Mouse (Mus musculus) limb, embryonic 14.5 days (tissue): ENCODE data around the gene Abhd2. TPM values are rescaled to one million over a fixed set of nuclear protein-coding genes. Genes with fewer than 3 reads are reported as not detected.
"Not testable (repeated sequence)": the region's sequence is repeated elsewhere in the genome, so short reads cannot be mapped to it uniquely, and the experiment has no call there.

ENCODE experiments used
- ATAC-seq: fragments of 200-750 bp; cut with Nextera tagmentation; 2 replicates; pipeline ENCODE4 v1.8.0; 2017; ENCODE audit warnings: low read depth, moderate number of reproducible peaks, moderate TSS enrichment; ENCODE audit not compliant: low FRiP score
- DNase-seq: peaks from one replicate; pipeline ENCODE4 v3.0.0-alpha.2; 2015; ENCODE audit warnings: low spot score
- H3K27ac ChIP-seq: fragments of 300-500 bp; sonication (generic); replicated peaks from 2 replicates; pipeline ENCODE4 v1.5.1; 2014; ENCODE audit warnings: low read depth, mild to moderate bottlenecking, low read length, moderate library complexity, mixed read lengths
- H3K27me3 ChIP-seq: fragments of 300-500 bp; sonication (generic); 2 replicates; pipeline ENCODE4 v1.6.1; 2014; ENCODE audit warnings: low read length, mixed read lengths; ENCODE audit not compliant: control insufficient read depth, insufficient read depth
- H3K36me3 ChIP-seq: fragments of 300-500 bp; sonication (generic); 2 replicates; pipeline ENCODE4 v1.6.1; 2014; ENCODE audit warnings: mild to moderate bottlenecking, low read length, moderate library complexity, mixed read lengths; ENCODE audit not compliant: control insufficient read depth, insufficient read depth
- H3K4me1 ChIP-seq: fragments of 300-500 bp; sonication (generic); 2 replicates; pipeline ENCODE4 v1.6.1; 2014; ENCODE audit warnings: antibody characterized with exemption, low read length, mixed read lengths; ENCODE audit not compliant: control insufficient read depth, insufficient read depth
- H3K4me2 ChIP-seq: fragments of 300-500 bp; sonication (generic); replicated peaks from 2 replicates; pipeline ENCODE4 v1.6.1; 2014; ENCODE audit warnings: low read depth, mild to moderate bottlenecking, low read length, moderate library complexity; ENCODE audit not compliant: severe bottlenecking
- H3K4me3 ChIP-seq: fragments of 300-500 bp; sonication (generic); replicated peaks from 2 replicates; pipeline ENCODE4 v1.5.1; 2014; ENCODE audit warnings: low read length
- H3K9ac ChIP-seq: fragments of 300-500 bp; sonication (generic); 2 replicates; pipeline ENCODE4 v1.6.1; 2014; ENCODE audit warnings: mild to moderate bottlenecking, low read depth, low read length, moderate library complexity; ENCODE audit not compliant: severe bottlenecking
- H3K9me3 ChIP-seq: fragments of 300-500 bp; sonication (generic); 2 replicates; pipeline ENCODE4 v1.6.1; 2016; ENCODE audit warnings: low read length; ENCODE audit not compliant: control insufficient read depth
- POLR2A ChIP-seq: fragments of 200-500 bp; IDR thresholded peaks from 2 replicates; pipeline ENCODE4 v1.8.0; 2012; ENCODE audit warnings: inconsistent platforms, mild to moderate bottlenecking, moderate library complexity, borderline replicate concordance; ENCODE audit not compliant: insufficient read depth, insufficient read length; ENCODE audit errors: extremely low read depth
- WGBS: fragments of 180-500 bp; shearing (Covaris S2); extraction: QIAGEN DNeasy Blood & Tissue Kit; methylation state at CpG from one replicate; pipeline ENCODE4 v1.1.7; 2014; 5-methylcytosine and 5-hydroxymethylcytosine counted together
- polyA plus RNA-seq, 2 experiments: library from polyadenylated mRNA; depleted of rRNA in 1 of 2; stranded (reverse) in 1 of 2; unstranded in 1 of 2; fragments of >200 nt; fragmentation: Nextera tagmentation in 1 of 2; extraction: Ambion mirVana in 1 of 2; gene quantifications; 2 replicates each; pipeline versions ENCODE4 v1.2.1 to v1.2.3; 2012 to 2014

Gene Abhd2
- polyA plus RNA-seq, 2 experiments = 7.8 to 10.9 TPM

GRCm38 (mm10) chr7:79279376-79280029 lies 6.5 kb downstream of the Abhd2 start:
- DNase-seq (no peak), ATAC-seq (no peak)
- Histone ChIP-seq H3K27me3 (no peaks in the 10 kb centered on the region), H3K4me1 (peaks cover 19% of the 10 kb centered on the region), H3K4me3 (no peak overlapping the region), H3K9ac (no peak overlapping the region), H3K27ac (no peak overlapping the region), H3K9me3 (no peaks in the 10 kb centered on the region), H3K4me2 (no peak overlapping the region), H3K36me3 (no peaks in the 10 kb centered on the region)
- TF ChIP-seq POLR2A = no peak
- 65% methylated on average over 10 of the region's 10 CpGs for WGBS

- Histone ChIP-seq H3K27ac (no peak overlapping the region), H3K9ac (no peak overlapping the region), H3K4me2 (no peak overlapping the region), H3K4me3 (no peak overlapping the region), H3K27me3 (no peaks in the 10 kb centered on the region), H3K4me1 (peaks cover 17% of the 10 kb centered on the region; the same call in 1 of the 2 replicates), H3K36me3 (no peaks in the 10 kb centered on the region), H3K9me3 (no peaks in the 10 kb centered on the region)
- no peak for TF ChIP-seq POLR2A
- 85% methylated on average over 12 of the region's 12 CpGs for WGBS
- DNase-seq = no peak
- no peak for ATAC-seq
These were observed 10.1 kb downstream of the Abhd2 start for GRCm38 (mm10) chr7:79282883-79283670.

- peaks cover 13% of the 10 kb centered on the region; the same call in 1 of the 2 replicates for H3K4me1 ChIP-seq
- H3K9ac ChIP-seq, H3K9me3 ChIP-seq, DNase-seq, H3K27me3 ChIP-seq, H3K36me3 ChIP-seq, ATAC-seq, H3K4me2 ChIP-seq, H3K4me3 ChIP-seq, H3K27ac ChIP-seq: not testable (repeated sequence)
- WGBS = 71% methylated on average over 1 of the region's 1 CpGs
These were observed 10.6 kb downstream of the Abhd2 start for GRCm38 (mm10) chr7:79283671-79283941.

GRCm38 (mm10) chr7:79284160-79284888 lies 11.3 kb downstream of the Abhd2 start:
- Histone ChIP-seq H3K36me3 (no peaks in the 10 kb centered on the region), H3K4me1 (peaks cover 7% of the 10 kb centered on the region; the same call in 1 of the 2 replicates), H3K9ac (no peak overlapping the region), H3K9me3 (no peaks in the 10 kb centered on the region), H3K27me3 (no peaks in the 10 kb centered on the region), H3K27ac (no peak overlapping the region), H3K4me2 (no peak overlapping the region), H3K4me3 (no peak overlapping the region)
- 80% methylated on average over 14 of the region's 14 CpGs for WGBS
- TF ChIP-seq POLR2A = no peak
- no peak for DNase-seq
- no peak for ATAC-seq

- Histone ChIP-seq H3K9ac (no peak overlapping the region), H3K4me2 (no peak overlapping the region), H3K27ac (no peak overlapping the region), H3K27me3 (no peaks in the 10 kb centered on the region), H3K4me3 (no peak overlapping the region), H3K4me1 (peaks cover 3% of the 10 kb centered on the region; the same call in 1 of the 2 replicates), H3K36me3 (no peaks in the 10 kb centered on the region), H3K9me3 (no peaks in the 10 kb centered on the region)
- DNase-seq (no peak), ATAC-seq (no peak)
- no peak for TF ChIP-seq POLR2A
- WGBS = 92% methylated on average over 8 of the region's 8 CpGs
These were observed 11.9 kb downstream of the Abhd2 start for GRCm38 (mm10) chr7:79284889-79285280.
